Mouse (Mus musculus) large intestine, adult 2 months (tissue): Measurements from ENCODE around the gene Zfp688. TPM values are rescaled to one million over a fixed set of nuclear protein-coding genes. Genes with fewer than 3 reads are reported as not detected.
"Not testable (repeated sequence)": the region's sequence is repeated elsewhere in the genome, so short reads cannot be mapped to it uniquely, and the experiment has no call there.

Source experiments
- DNase-seq: peaks from one replicate; pipeline ENCODE4 v3.0.0-alpha.2; 2012; ENCODE audit warnings: low read depth, low spot score
- WGBS: fragments of 180-500 bp; shearing (Covaris S2); methylation state at CpG from one replicate; pipeline ENCODE4 v1.1.7; 2018; 5-methylcytosine and 5-hydroxymethylcytosine counted together
- polyA plus RNA-seq: library from polyadenylated mRNA; depleted of rRNA; stranded (reverse); fragments of >200 nt; gene quantifications from 2 replicates; pipeline ENCODE4 v1.2.3, GENCODE M21; 2012; rRNA removed

Gene Zfp688
- polyA plus RNA-seq, result 18.1 and 20.5 TPM in 2 replicates

GRCm38 (mm10) chr7:127421388-127422191 lies at the start of gene Zfp688:
Gene Zfp688, minus strand, starts transcription at chr7:127422068.
- peak; percentile 77 for DNase-seq
- under 1% methylated on average over 48 of the region's 48 CpGs for WGBS

DNA sequence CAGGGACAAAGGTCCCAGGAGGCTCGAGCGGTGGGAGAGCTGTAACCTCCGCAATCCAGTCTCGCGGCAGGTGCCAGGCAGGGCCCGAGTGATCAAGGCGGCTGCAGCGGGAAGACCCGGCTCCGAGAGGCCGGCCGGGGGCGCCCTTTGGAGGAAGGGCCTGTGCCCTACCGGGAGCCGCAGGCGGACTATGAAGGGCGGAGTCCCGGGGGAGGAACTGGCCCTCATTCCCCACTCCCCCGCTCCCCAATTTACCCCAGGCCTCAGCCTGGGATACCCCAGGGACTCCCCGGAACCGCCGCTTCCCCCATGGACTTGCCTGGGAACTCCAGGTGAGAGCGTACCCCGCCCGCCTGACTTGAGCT lies 49.8 kb upstream of the Zfp688 start:
- WGBS, result under 1% methylated on average over 25 of the region's 25 CpGs
- no peak for DNase-seq

DNA sequence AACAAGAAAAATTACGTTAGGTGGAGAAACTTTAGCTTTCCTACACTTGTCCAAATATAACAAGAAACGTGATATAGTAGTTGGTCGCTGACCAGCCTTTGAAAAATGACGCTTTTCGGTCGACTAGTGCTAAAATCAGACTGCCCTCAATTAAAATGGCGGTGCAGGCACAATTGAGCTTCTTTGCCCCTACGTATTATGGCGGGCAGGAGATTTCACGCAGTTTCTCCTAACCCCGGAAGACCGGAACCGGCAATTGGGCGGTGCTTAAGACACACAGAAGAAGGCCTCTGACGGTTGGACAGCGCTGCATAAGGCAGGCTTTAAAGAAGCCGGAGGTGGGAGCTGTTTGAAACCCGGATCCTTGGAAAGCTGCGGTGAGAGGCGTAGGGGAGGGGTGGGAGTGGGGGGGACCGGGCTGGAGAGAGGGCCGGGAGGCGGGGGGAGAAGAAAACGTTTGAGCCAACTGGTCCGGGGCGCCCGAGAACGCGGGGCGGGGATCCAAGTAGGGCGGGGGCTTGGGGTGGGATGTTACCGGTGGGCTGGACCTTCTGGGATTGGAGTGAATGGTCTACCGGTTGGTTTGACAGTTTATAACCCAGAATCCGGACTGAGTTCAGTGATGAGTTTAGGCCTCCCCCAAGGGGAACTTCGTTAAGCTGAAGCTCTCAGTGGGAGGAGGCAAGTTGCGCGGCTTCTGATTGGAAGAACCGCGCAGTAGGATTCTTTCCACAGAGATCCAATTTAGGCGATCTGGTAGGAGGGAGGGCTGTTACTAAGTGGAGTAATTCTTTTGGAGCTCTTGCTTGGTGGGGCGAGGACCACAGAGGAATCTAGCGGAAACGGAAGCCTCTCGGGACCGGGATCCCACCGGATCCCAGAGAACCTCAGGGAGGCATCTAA lies 49.1 kb upstream of the Zfp688 start:
- DNase-seq, result peak; percentile 92
- WGBS, result under 1% methylated on average over 46 of the region's 46 CpGs

DNA sequence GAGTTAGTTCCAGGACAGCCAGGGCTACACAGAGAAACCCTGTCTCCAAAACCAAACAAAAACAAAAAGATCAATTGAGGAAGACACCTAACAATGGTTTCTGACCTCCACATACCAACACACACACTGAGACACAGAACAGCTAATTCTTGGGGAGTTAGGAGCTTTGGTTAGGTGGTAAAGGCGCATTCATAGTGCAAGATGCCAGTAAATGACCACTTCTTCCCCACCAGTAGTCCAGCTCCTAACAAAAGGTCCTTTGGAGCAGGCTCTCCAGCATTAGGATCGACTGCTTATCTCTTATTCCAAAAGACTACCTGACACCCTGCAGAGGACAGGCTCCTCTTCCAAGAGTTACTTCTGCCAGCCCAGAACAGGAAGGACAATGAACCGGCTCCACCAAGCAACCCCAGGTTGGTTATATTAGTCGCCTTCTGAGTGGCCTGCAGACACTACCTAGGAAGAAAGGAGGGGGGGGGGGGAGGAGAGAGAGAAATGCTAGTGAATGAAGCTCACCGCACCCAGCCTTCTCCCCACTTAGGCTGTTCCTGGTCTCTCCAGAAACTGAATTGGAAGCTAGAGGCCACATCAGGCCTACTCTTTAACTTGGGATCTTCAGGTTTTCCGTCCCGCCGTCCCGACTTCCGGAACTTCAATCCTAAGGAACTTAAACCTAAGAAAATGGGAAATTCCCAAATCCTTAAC lies 48.3 kb upstream of the Zfp688 start:
- 7% methylated on average over 10 of the region's 10 CpGs for WGBS
- no peak for DNase-seq

GRCm38 (mm10) chr7:127466606-127467005 lies 44.7 kb upstream of the Zfp688 start:
- 91% methylated on average over 4 of the region's 4 CpGs for WGBS
- no peak for DNase-seq

- WGBS, result 96% methylated on average over 2 of the region's 2 CpGs
- not testable (repeated sequence) for DNase-seq
These were observed 43.8 kb upstream of the Zfp688 start for GRCm38 (mm10) chr7:127465670-127466069.

DNA sequence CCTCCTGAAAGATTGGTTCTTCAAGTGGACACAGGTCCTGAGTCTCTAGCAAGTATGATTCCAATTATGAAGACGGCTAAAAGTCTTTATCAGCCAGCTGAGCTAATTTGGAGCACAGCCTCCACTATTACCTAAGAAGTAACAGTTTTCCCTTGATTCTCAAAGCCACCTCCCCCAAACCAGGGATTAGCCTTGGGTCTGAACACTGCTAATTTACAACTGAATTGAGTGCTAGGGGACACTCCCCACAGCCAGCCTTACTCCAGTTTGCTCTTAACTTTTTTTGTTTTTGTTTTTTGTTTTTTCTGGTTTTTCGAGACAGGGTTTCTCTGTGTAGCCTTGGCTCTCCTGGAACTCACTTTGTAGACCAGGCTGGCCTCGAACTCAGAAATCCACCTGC lies 43.3 kb upstream of the Zfp688 start:
- WGBS, result 93% methylated on average over 3 of the region's 3 CpGs
- DNase-seq, result no peak

GRCm38 (mm10) chr7:127459311-127459710 lies 37.4 kb upstream of the Zfp688 start, which contains the start of gene Prr14:
Gene Prr14, plus strand, starts transcription at chr7:127459611.
- 96% methylated on average over 8 of the region's 8 CpGs for WGBS
- DNase-seq, result not testable (repeated sequence)

DNA sequence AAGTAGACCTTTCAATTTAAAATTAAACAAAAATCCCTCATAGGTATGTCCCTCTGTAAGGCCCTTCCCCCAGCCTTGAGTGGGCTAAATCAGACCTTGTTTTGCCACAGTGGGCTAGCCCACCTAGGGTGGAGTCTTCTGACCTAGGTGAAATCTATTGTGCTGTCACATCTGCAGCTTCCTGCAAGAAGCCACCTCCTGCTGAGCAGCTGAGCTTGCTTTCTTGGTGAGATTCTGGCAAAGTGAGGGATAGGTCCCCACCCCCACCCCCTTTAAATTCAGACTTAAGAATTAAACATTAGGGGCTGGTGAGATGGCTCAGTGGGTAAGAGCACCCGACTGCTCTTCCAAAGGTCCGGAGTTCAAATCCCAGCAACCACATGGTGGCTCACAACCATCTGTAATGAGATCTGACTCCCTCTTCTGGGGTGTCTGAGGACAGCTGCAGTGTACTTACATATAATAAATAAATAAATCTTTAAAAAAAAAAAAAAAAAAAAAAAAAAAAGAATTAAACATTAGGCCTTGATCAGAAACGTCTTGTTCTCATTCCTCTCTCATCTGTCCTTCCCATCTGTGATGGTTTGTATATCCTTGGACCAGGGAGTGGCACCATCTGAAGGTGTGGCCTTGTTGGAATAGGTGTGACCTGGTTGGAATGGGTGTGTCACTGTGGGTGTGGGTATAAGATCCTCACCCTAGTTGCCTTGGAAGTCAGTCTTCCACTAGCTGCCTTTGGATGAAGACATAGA lies 36.7 kb upstream of the Zfp688 start:
- 70% methylated on average over 3 of the region's 3 CpGs for WGBS
- not testable (repeated sequence) for DNase-seq

DNA sequence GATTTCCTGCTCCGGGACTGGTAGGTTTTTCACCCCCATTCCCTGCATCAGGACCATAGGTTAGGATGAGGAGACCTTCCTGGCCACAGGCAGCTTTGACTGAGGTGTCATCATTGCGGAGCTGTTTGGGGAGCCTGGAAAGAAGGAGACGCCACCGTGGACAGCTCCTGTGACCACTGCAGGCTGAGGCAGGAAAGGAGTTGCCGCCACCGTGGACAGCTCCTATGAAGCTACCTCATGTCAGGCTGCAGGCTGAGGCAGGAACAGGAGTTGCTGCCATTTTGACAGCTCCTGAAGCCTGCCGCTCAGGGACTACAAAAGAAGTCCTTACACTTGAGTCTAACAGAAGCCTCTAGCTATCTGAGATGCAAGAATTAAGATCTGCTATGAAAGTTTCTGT lies 33.0 kb upstream of the Zfp688 start:
- DNase-seq, result no peak
- 90% methylated on average over 7 of the region's 7 CpGs for WGBS

- WGBS, result 83% methylated on average over 2 of the region's 2 CpGs
These were observed 31.2 kb upstream of the Zfp688 start for GRCm38 (mm10) chr7:127453056-127453455.

DNA sequence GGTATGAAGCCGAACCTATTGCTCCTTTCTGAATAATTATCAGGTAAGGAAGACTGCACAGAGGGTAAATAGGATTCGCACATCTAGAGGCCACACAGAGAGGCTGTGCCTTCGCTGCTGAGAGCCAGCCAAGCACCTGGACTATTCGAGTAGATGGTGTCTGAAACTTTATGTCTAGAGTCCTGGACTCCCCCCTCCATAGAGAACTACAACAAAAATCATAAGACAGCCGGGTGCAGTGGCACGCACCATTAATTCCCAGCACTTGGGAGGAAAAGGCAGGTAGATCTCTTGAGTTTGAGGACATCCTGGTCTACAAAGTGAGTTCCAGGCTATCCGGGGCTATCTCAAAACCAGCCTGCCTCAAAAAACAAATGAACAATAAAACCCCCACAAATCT lies 28.1 kb upstream of the Zfp688 start:
- 60% methylated on average over 7 of the region's 7 CpGs for WGBS
- no peak for DNase-seq

More at GRCm38 (mm10) chr7:127453056-127453455, 31.2 kb upstream of the Zfp688 start:
- no peak for DNase-seq

DNA sequence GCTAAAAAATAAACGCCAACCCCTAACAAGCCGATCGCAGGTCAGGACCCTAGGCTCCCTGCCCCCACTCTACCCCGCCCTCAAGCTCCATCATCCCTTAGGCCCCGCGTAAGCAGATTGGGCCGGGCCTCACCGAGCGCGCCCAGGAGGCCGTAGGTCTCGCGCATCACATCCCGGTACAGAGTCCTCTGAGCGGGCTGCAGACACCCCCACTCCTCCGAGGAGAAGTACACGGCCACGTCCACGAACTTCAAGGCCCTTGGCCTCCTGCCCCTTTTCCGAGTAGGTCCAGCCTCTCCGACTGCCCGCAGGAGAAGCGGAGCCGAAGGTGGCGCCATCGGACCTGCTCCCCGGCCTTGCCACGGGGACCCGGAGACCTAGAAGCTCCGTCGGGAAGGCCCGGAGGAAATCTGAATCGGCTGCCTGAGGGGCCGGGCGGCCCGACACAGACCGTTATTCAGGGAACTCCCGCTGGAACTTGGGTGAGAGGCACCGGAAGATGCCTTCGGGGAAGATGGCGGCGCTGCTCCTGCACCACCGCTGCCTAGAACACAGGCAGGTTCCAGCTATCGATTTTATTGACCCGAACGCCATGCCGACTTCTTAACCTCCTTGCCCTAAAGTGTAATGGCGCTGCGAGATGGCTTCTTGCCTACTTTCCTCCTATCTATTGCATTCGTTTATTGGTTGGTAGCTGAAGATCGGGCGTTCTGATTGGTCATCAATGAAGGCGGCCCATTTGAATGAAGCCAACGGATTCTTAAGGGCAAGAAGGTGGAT lies 26.8 kb upstream of the Zfp688 start, which contains the start of gene Zfp689:
Zfp689 (minus strand) TSS at position 638 of the 780 bp plus-strand sequence.
- under 1% methylated on average over 54 of the region's 54 CpGs for WGBS
- peak; percentile 99 for DNase-seq

DNA sequence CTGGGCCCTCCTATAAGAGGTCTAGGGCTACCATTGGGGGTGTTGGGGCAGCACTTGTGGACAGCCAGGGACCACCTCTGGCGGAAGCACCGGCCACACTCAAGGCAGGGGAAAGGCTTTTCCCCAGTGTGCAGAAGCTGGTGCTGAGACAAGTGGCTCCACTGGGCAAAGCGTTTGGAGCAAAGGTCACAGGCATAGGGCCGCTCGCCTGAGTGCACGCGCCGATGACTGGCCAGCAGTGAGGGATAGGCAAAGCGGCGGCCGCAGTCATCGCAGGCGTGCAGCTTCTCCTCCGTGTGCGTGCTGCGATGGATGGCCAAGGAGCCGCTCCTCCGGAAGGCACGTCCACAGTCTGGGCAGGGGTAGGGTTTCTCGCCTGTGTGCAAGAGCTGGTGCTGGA lies 22.1 kb upstream of the Zfp688 start:
- 95% methylated on average over 20 of the region's 20 CpGs for WGBS
- no peak for DNase-seq

GRCm38 (mm10) chr7:127437724-127438123 lies 15.9 kb upstream of the Zfp688 start:
- 90% methylated on average over 3 of the region's 3 CpGs for WGBS
- no peak for DNase-seq

- 94% methylated on average over 4 of the region's 4 CpGs for WGBS
- DNase-seq, result no peak
These were observed 13.3 kb upstream of the Zfp688 start for GRCm38 (mm10) chr7:127435206-127435605.

GRCm38 (mm10) chr7:127426354-127426753 lies 4.5 kb upstream of the Zfp688 start:
- 70% methylated on average over 3 of the region's 3 CpGs for WGBS
- no peak for DNase-seq

GRCm38 (mm10) chr7:127425911-127426310 lies 4.0 kb upstream of the Zfp688 start:
- 59% methylated on average over 2 of the region's 2 CpGs for WGBS
- no peak for DNase-seq
